Mouse (Mus musculus) skeletal muscle tissue, adult 2 months (tissue): Measurements from ENCODE around the gene Olfr449.

Experiments used
- DNase-seq: peaks from one replicate; pipeline ENCODE4 v3.0.0-alpha.2; 2012; ENCODE audit warnings: low read depth, low spot score

The Olfr449 gene

DNA sequence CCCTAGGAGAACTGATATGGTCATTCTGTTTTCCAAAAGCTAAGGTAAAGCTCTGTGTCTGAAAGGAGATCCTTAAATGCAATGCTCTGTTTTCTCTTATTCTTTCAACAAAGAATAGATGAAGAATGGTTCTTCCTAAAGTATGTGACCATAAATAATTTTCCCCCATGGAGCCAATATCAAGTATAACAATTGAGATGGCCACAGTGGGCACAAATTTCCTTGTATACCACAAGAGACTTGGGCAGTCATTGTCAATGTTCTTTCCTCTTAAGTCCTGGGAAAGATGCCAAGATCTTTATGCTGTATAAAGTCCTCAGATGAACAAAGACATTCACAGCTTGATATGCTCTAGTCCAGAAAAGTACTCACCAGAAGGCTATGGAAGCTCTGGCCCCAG lies at the start of gene Olfr449:
TSS of gene Olfr449 (plus strand) at position 301 of the 400 bp plus-strand sequence.
- no peak for DNase-seq

GRCm38 (mm10) chr6:42784793-42785192 lies 49.4 kb upstream of the Olfr449 start, which contains the start of gene Olfr452:
TSS of gene Olfr452 (plus strand) at chr6:42785093.
- no peak for DNase-seq

- no peak for DNase-seq
Measured at GRCm38 (mm10) chr6:42790247-42790948, 43.8 kb upstream of the Olfr449 start.

- DNase-seq = no peak
Measured at GRCm38 (mm10) chr6:42790949-42791556, 43.1 kb upstream of the Olfr449 start.

GRCm38 (mm10) chr6:42794982-42795381 lies 39.2 kb upstream of the Olfr449 start:
- DNase-seq = no peak

DNA sequence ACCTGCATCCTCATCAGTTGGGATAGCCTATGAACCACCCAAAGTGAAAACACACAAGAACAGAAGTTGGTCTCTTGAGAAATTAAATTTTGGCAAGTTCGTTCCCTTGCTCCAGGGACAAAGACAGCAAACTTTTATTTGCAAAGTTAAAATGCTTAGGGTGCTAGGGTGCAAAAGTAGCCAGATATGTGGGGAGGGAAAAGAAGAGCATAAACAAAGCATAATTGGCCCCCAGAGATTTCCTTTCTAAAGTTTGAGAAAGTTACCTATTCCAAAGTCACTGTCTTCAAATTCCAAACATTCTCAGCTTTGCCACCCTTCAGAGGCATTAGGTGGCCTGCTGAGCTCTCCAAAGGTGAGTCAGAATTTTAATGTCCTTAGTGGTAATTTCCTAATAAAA lies 22.5 kb upstream of the Olfr449 start, which contains the start of gene Olfr450:
TSS of gene Olfr450 (plus strand) at position 301 of the 400 bp plus-strand sequence.
- DNase-seq = no peak

GRCm38 (mm10) chr6:42860222-42860819 lies 26.1 kb downstream of the Olfr449 start:
- DNase-seq = peak; percentile 13

DNA sequence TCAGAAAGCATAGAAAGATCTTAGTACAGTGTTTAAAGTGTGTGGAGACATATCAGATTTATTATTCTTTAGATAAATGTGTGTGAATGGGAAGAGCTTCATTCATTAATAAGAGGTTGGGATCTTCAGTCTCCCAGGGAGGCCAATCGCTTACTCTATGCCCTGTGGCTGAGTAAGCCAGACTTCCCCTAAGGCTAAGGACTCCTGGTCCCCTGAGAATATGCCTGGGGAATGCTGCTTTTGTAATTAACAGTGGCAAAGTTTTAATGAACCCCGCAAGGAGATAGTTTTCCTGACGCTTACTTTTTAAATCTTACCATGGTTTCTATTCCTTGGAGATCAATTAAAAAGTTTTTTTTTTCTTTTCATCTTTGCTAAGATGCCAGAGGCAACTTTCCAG lies 35.5 kb downstream of the Olfr449 start:
- no peak for DNase-seq

DNA sequence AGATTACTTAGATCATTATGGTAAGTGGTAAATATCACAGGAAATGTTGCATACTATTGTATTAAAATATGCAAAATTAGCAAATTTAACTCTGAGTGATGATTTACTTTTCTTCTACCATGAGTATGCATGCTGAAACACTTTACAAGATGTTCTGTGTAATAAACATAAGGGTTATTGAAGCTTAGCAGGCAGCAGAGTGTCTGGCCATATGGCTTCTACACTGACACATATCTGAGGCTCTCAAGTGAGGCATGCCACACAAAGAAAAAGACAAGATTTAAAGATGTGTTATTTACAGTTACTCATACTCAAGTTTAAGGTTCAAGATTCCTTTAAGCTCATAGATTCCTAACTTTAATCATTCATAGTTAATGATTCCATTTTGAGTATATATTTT lies 42.1 kb downstream of the Olfr449 start:
- DNase-seq = no peak
